Mouse (Mus musculus): Measurements from ENCODE around the gene Gabra3.

The Gabra3 gene

GRCm38 (mm10) chrX:72656230-72656898 is at the start of gene Gabra3:
Gene Gabra3, minus strand, starts transcription at chrX:72656848.
- no peak for DNase-seq (ENCODE audit: low read depth, low spot score)

GRCm38 (mm10) chrX:72655789-72656188 is 859 bp downstream of the Gabra3 start:
- DNase-seq (ENCODE audit: low read depth, low spot score) = no peak

- no peak for DNase-seq (ENCODE audit: low read depth, low spot score)
Measured at GRCm38 (mm10) chrX:72655381-72655780, 1.3 kb downstream of the Gabra3 start.

- DNase-seq (ENCODE audit: low read depth, low spot score) = no peak
Measured at GRCm38 (mm10) chrX:72650688-72651087, 6.0 kb downstream of the Gabra3 start.

GRCm38 (mm10) chrX:72644691-72645090 is 12.0 kb downstream of the Gabra3 start:
- DNase-seq (ENCODE audit: low read depth, low spot score) = no peak

- no peak for DNase-seq (ENCODE audit: low read depth, low spot score)
Measured at GRCm38 (mm10) chrX:72497284-72497683, 159.4 kb downstream of the Gabra3 start.

DNA sequence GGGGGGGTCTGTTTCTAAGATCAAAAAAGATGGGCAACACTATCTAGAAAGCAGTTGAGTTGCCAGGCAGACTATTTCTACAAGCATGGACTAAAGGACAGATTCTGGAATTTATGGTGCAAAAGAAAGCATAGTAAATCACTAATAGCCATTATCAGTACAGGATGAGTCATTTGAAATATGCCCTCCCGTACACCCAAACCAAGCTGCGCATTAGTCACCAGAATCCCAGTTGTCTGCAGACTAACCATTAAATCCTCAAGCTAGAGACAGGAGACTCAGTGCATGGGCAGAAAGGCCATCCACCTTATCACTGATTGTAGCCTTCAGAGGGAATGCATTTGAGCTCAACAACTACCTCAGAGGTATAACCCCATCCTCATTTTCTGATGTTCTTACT is 166.8 kb downstream of the Gabra3 start:
- DNase-seq (ENCODE audit: low read depth, low spot score) = no peak

GRCm38 (mm10) chrX:72386758-72387157 is 269.9 kb downstream of the Gabra3 start, which contains the start of gene Magea10:
Gene Magea10, minus strand, starts transcription at chrX:72386858.
- DNase-seq (ENCODE audit: low read depth, low spot score) = no peak

Data from forelimb bud, embryonic 11.5 days (tissue).